In genomic region chr3:116964426-116964825, GRCm38 (mm10) we compare ENCODE assay signal across 13 mouse cellular contexts. TPM values are rescaled to one million over a fixed set of nuclear protein-coding genes. Genes with fewer than 3 reads are reported as not detected.
DNase-seq lines count a peak whose midpoint lies in the region; ATAC-seq and TF ChIP-seq lines count a peak whose summit lies in the region.
"Had no signal": no experiment of that assay in that cellular context is flagged by ENCODE, and none has a peak within 500 bp of the region (broad histone marks: within the 10 kb centered on the region; RNA-seq: fewer than 3 reads in every experiment).

No protein-coding gene starts in this region.

- no peaks in the 10 kb centered on the region for H3K9me3 ChIP-seq in forebrain, embryonic 16.5 days (ENCODE audit: control insufficient read depth, low read length)
- no peaks in the 10 kb centered on the region for H3K9me3 ChIP-seq in forebrain, embryonic 12.5 days
- H3K9me3 ChIP-seq in lung, postnatal 0 days (ENCODE audit: low read length): no peaks in the 10 kb centered on the region
- H3K9me3 ChIP-seq: liver, embryonic 13.5 days had no signal

- 68% methylated on average over 9 of the region's 9 CpGs for WGBS in forebrain, embryonic 16.5 days
- WGBS in forebrain, embryonic 12.5 days: 94% methylated on average over 9 of the region's 9 CpGs
- 76% methylated on average over 9 of the region's 9 CpGs for WGBS in lung, postnatal 0 days

- H3K4me1 ChIP-seq in forebrain, embryonic 16.5 days (replicated peaks; ENCODE audit: control insufficient read depth, insufficient read depth, low read length): peaks cover 23% of the 10 kb centered on the region
- H3K4me1 ChIP-seq in forebrain, embryonic 12.5 days: peaks cover 12% of the 10 kb centered on the region
- no peaks in the 10 kb centered on the region for H3K4me1 ChIP-seq in lung, postnatal 0 days (ENCODE audit: insufficient read depth, low read depth, low read length)
- H3K4me1 ChIP-seq: liver, embryonic 13.5 days had no signal

- intact Hi-C loops in gastrocnemius, postnatal 36 days (cut with DNase I): no loop called here

- no peak for TF ChIP-seq CTCF in lung, postnatal 0 days (IDR thresholded peaks at IDR 0.05)

- no peak for TF ChIP-seq EP300 in lung, postnatal 0 days (IDR thresholded peaks at IDR 0.05)

- no peak for ATAC-seq in forebrain, embryonic 16.5 days
- no peak for ATAC-seq in forebrain, embryonic 12.5 days (ENCODE audit: low FRiP score)
- no peak for ATAC-seq in lung, postnatal 0 days
- no peak for ATAC-seq in erythroid progenitor cell, adult 5-6 weeks (replicated peaks; ENCODE audit: low FRiP score, poor library complexity, severe bottlenecking)

- peak overlapping the region; percentile 19 for H3K4me2 ChIP-seq in forebrain, embryonic 16.5 days (ENCODE audit: low read length)
- H3K4me2 ChIP-seq in forebrain, embryonic 12.5 days: no peak overlapping the region
- H3K4me2 ChIP-seq in lung, postnatal 0 days (replicated peaks; ENCODE audit: low read depth, low read length): no peak overlapping the region
- H3K4me2 ChIP-seq: liver, embryonic 13.5 days had no signal

- H3K4me3 ChIP-seq in forebrain, embryonic 16.5 days (replicated peaks; ENCODE audit: low read length): no peak overlapping the region
- H3K4me3 ChIP-seq in forebrain, embryonic 12.5 days (replicated peaks): no peak overlapping the region
- no peak overlapping the region for H3K4me3 ChIP-seq in lung, postnatal 0 days (ENCODE audit: low read depth, low read length)
- H3K4me3 ChIP-seq: liver, embryonic 13.5 days had no signal

- no peaks in the 10 kb centered on the region for H3K36me3 ChIP-seq in forebrain, embryonic 16.5 days (ENCODE audit: control insufficient read depth, insufficient read depth)
- H3K36me3 ChIP-seq in forebrain, embryonic 12.5 days (replicated peaks): no peaks in the 10 kb centered on the region
- H3K36me3 ChIP-seq in lung, postnatal 0 days (ENCODE audit: insufficient read depth, low read length): no peaks in the 10 kb centered on the region
- H3K36me3 ChIP-seq: liver, embryonic 13.5 days had no signal

- no peak overlapping the region for H3K27ac ChIP-seq in forebrain, embryonic 16.5 days (ENCODE audit: low read length)
- H3K27ac ChIP-seq in forebrain, embryonic 12.5 days: no peak overlapping the region
- H3K27ac ChIP-seq in lung, postnatal 0 days (ENCODE audit: low read length): no peak overlapping the region
- H3K27ac ChIP-seq: liver, embryonic 13.5 days had no signal

- peak; percentile 60 for DNase-seq in lung, postnatal 10 days
- DNase-seq in lung, postnatal 0 days (ENCODE audit: low spot score): no peak
- peak; percentile 38 to 53 for DNase-seq in gastrocnemius, postnatal 36 days
- DNase-seq in lung, postnatal 14 days: peak; percentile 55
- DNase-seq in right cerebral cortex, adult 18-20 months: no peak
- DNase-seq: liver, embryonic 13.5 days; retina, postnatal 1 day; thymus, adult 2 months had no signal

- H3K27me3 ChIP-seq in forebrain, embryonic 16.5 days (replicated peaks; ENCODE audit: control insufficient read depth, insufficient read depth, low read length): no peaks in the 10 kb centered on the region
- no peaks in the 10 kb centered on the region for H3K27me3 ChIP-seq in forebrain, embryonic 12.5 days
- no peaks in the 10 kb centered on the region for H3K27me3 ChIP-seq in lung, postnatal 0 days (replicated peaks; ENCODE audit: insufficient read depth, low read length)
- H3K27me3 ChIP-seq: liver, embryonic 13.5 days had no signal

- H3K9ac ChIP-seq in forebrain, embryonic 16.5 days (replicated peaks; ENCODE audit: low read depth, low read length): no peak overlapping the region
- H3K9ac ChIP-seq in forebrain, embryonic 12.5 days: no peak overlapping the region
- no peak overlapping the region for H3K9ac ChIP-seq in lung, postnatal 0 days (replicated peaks; ENCODE audit: low read depth)
- H3K9ac ChIP-seq: liver, embryonic 13.5 days had no signal

RNA-seq across cellular contexts. Expression of gene 4930455H04Rik, which starts 3.6 kb away (rescaled TPM):
- not detected in 2 replicates for polyA plus RNA-seq in forebrain, embryonic 16.5 days (2015; fragmentation: Nextera tagmentation; extraction: Ambion mirVana)
- not detected in 2 replicates for polyA plus RNA-seq in forebrain, embryonic 12.5 days (2016; fragmentation: Nextera tagmentation; extraction: Ambion mirVana)
- not detected in 2 replicates for polyA plus RNA-seq in lung, postnatal 0 days (2015; fragmentation: Nextera tagmentation; extraction: Ambion mirVana)
- under 1 TPM in 1 of 2 experiments, not detected in 1; 0.31 TPM for total RNA-seq in gastrocnemius, postnatal 36 days (2021)
- total RNA-seq in erythroid progenitor cell, adult 5-6 weeks (2015; ENCODE audit: low replicate concordance): not detected in 2 replicates
- total RNA-seq in erythroid progenitor cell, adult 5-6 weeks (2017; ENCODE audit: low replicate concordance): not detected in 2 replicates
- total RNA-seq: layer of hippocampus, adult 8-10 months had no signal
- polyA plus RNA-seq: hindbrain, embryonic 11.5 days; liver, embryonic 13.5 days; thymus, adult 2 months had no signal

RNA-seq across cellular contexts. Expression of gene Palmd, which starts 4.4 kb away (rescaled TPM):
- polyA plus RNA-seq in forebrain, embryonic 16.5 days (2015; fragmentation: Nextera tagmentation; extraction: Ambion mirVana): 19.7 and 22.9 TPM in 2 replicates
- 7.0 and 7.4 TPM in 2 replicates for polyA plus RNA-seq in forebrain, embryonic 12.5 days (2016; fragmentation: Nextera tagmentation; extraction: Ambion mirVana)
- 16.1 and 23.0 TPM in 2 replicates for polyA plus RNA-seq in lung, postnatal 0 days (2015; fragmentation: Nextera tagmentation; extraction: Ambion mirVana)
- total RNA-seq in gastrocnemius, postnatal 36 days (2021): 10 to 100 TPM; 22.4 to 22.7 TPM
- total RNA-seq in erythroid progenitor cell, adult 5-6 weeks (2015; ENCODE audit: low replicate concordance): not detected in 2 replicates
- 0.64 TPM in 1 of 2 replicates, not detected in the other for total RNA-seq in erythroid progenitor cell, adult 5-6 weeks (2017; ENCODE audit: low replicate concordance)

Comparison
In these comparisons a context has a peak if more than half of its experiments do, and no peak if none do; other contexts are left out.
1. DNase-seq: peak in lung, postnatal 10 days (single experiment), gastrocnemius, postnatal 36 days (2 of 2) and lung, postnatal 14 days (single experiment); none in lung, postnatal 0 days (single experiment) and right cerebral cortex, adult 18-20 months (single experiment).